Mouse (Mus musculus) lung, embryonic 16.5 days (tissue): ENCODE results near the gene Tmem52b. TPM values are rescaled to one million over a fixed set of nuclear protein-coding genes. Genes with fewer than 3 reads are reported as not detected.

Source experiments
- ATAC-seq: fragments of 200-750 bp; cut with Nextera tagmentation; 2 replicates; pipeline ENCODE4 v1.8.0; 2017; ENCODE audit warnings: low read depth, mild to moderate bottlenecking, moderate library complexity
- H3K27ac ChIP-seq: fragments of 300-500 bp; sonication (generic); 2 replicates; pipeline ENCODE4 v1.5.1; 2014; ENCODE audit warnings: mild to moderate bottlenecking, control low read depth, low read length
- H3K27me3 ChIP-seq: fragments of 300-500 bp; sonication (generic); 2 replicates; pipeline ENCODE4 v1.6.1; 2014; ENCODE audit warnings: low read depth, low read length, mixed read lengths; ENCODE audit not compliant: control insufficient read depth, insufficient read depth
- H3K36me3 ChIP-seq: fragments of 300-500 bp; sonication (generic); 2 replicates; pipeline ENCODE4 v1.6.1; 2014; ENCODE audit warnings: low read length; ENCODE audit not compliant: control insufficient read depth, insufficient read depth
- H3K4me1 ChIP-seq: fragments of 300-500 bp; sonication (generic); replicated peaks from 2 replicates; pipeline ENCODE4 v1.6.1; 2014; ENCODE audit warnings: low read length, mixed read lengths; ENCODE audit not compliant: control insufficient read depth, insufficient read depth
- H3K4me2 ChIP-seq: fragments of 300-500 bp; sonication (generic); 2 replicates; pipeline ENCODE4 v1.6.1; 2014; ENCODE audit warnings: low read depth, low read length, control low read depth
- H3K4me3 ChIP-seq: fragments of 300-500 bp; sonication (generic); 2 replicates; pipeline ENCODE4 v1.5.1; 2014; ENCODE audit warnings: mild to moderate bottlenecking, low read length, control low read depth
- H3K9ac ChIP-seq: fragments of 300-500 bp; sonication (generic); 2 replicates; pipeline ENCODE4 v1.6.1; 2014; ENCODE audit warnings: low read length, control low read depth
- H3K9me3 ChIP-seq: fragments of 300-500 bp; sonication (generic); 2 replicates; pipeline ENCODE4 v1.6.1; 2016; ENCODE audit warnings: low read length; ENCODE audit not compliant: control insufficient read depth
- WGBS: fragments of 180-500 bp; shearing (Covaris S2); extraction: QIAGEN DNeasy Blood & Tissue Kit; methylation state at CpG from one replicate; pipeline ENCODE4 v1.1.7; 2014; 5-methylcytosine and 5-hydroxymethylcytosine counted together
- polyA plus RNA-seq: library from polyadenylated mRNA; unstranded; fragments of >200 nt; fragmentation: Nextera tagmentation; extraction: Ambion mirVana; gene quantifications from 2 replicates; pipeline ENCODE4 v1.2.1, GENCODE M21; 2015

Tmem52b gene
- polyA plus RNA-seq, 1 experiment from 2014 or later: 0.09 TPM

GRCm38 (mm10) chr6:129565257-129565656 is 52.9 kb downstream of the Tmem52b start:
- H3K36me3 ChIP-seq: no peaks in the 10 kb centered on the region

More at GRCm38 (mm10) chr6:129565257-129565656, 52.9 kb downstream of the Tmem52b start:
- no peak for ATAC-seq
- Histone ChIP-seq H3K4me3 (no peak overlapping the region), H3K9me3 (no peaks in the 10 kb centered on the region), H3K27me3 (no peaks in the 10 kb centered on the region), H3K9ac (no peak overlapping the region), H3K4me2 (no peak overlapping the region), H3K27ac (no peak overlapping the region), H3K4me1 (no peaks in the 10 kb centered on the region)
- WGBS: 77% methylated on average over 2 of the region's 2 CpGs

Other genes starting within 250 kb of the Tmem52b start
- 0.09 and 0.18 TPM in 2 replicates for gene Cd69, start 237.1 kb upstream of the Tmem52b start, polyA plus RNA-seq
- not detected in 2 replicates for gene 4922502D21Rik, start 180.8 kb upstream of the Tmem52b start, polyA plus RNA-seq
- gene Clec12a, start 169.9 kb upstream of the Tmem52b start, polyA plus RNA-seq: 3.3 and 4.3 TPM in 2 replicates
- gene Clec12b, start 126.7 kb upstream of the Tmem52b start, polyA plus RNA-seq: 0.36 and 0.50 TPM in 2 replicates
- gene Clec1b, start 115.3 kb upstream of the Tmem52b start, polyA plus RNA-seq: 2.8 and 3.7 TPM in 2 replicates
- 1.5 and 1.6 TPM in 2 replicates for gene Clec9a, start 103.7 kb upstream of the Tmem52b start, polyA plus RNA-seq
- 35.9 and 37.0 TPM in 2 replicates for gene Clec1a, start 60.6 kb upstream of the Tmem52b start, polyA plus RNA-seq
- gene Olr1, start 5.4 kb upstream of the Tmem52b start, polyA plus RNA-seq: 0.11 and 0.15 TPM in 2 replicates
- 48.0 and 48.3 TPM in 2 replicates for gene Gabarapl1, start 20.6 kb downstream of the Tmem52b start, polyA plus RNA-seq
- not detected in 2 replicates for gene Klre1, start 65.3 kb downstream of the Tmem52b start, polyA plus RNA-seq
- 0.51 and 2.0 TPM in 2 replicates for gene Klrd1, start 79.2 kb downstream of the Tmem52b start, polyA plus RNA-seq
- 0.30 and 0.52 TPM in 2 replicates for gene Klrk1, start 111.3 kb downstream of the Tmem52b start, polyA plus RNA-seq
- not detected in 2 replicates for gene Klrc3, start 130.8 kb downstream of the Tmem52b start, polyA plus RNA-seq
- not detected in 2 replicates for gene Klrc2, start 148.1 kb downstream of the Tmem52b start, polyA plus RNA-seq
- gene Klrc1, start 166.4 kb downstream of the Tmem52b start, polyA plus RNA-seq: 0.15 and 0.20 TPM in 2 replicates
- gene Klri1, start 204.6 kb downstream of the Tmem52b start, polyA plus RNA-seq: not detected in 2 replicates
- not detected in 2 replicates for gene Klri2, start 227.9 kb downstream of the Tmem52b start, polyA plus RNA-seq